Mouse (Mus musculus): ENCODE measurements around the gene Cacnb1.

The Cacnb1 gene

DNA sequence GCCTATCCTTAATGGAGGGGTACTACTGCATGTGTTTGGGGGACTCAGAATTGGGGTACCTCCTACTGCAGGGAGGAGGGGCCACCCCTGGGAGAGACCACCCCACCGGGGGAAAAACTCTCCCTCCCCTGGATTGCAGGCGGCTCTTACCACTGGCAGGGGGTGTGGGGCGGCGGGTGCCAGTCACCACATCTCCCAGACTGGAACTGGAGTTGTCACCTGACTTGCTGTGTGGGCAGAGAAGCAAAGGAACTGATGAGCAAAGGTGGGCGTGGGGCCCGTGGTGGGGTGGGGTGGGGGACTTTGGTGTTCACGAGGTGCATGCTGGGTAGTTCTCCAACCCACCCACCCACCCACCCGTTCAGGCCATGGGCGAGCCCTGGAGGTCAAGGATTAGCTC, 11.1 kb downstream of the Cacnb1 start:
- DNase-seq (ENCODE audit: low read depth, low spot score), result no peak

- no peak for DNase-seq (ENCODE audit: low read depth, low spot score)
These were observed 14.7 kb downstream of the Cacnb1 start for GRCm38 (mm10) chr11:98008087-98008486.

GRCm38 (mm10) chr11:98005686-98006085, 17.1 kb downstream of the Cacnb1 start:
- DNase-seq (ENCODE audit: low read depth, low spot score), result no peak

DNA sequence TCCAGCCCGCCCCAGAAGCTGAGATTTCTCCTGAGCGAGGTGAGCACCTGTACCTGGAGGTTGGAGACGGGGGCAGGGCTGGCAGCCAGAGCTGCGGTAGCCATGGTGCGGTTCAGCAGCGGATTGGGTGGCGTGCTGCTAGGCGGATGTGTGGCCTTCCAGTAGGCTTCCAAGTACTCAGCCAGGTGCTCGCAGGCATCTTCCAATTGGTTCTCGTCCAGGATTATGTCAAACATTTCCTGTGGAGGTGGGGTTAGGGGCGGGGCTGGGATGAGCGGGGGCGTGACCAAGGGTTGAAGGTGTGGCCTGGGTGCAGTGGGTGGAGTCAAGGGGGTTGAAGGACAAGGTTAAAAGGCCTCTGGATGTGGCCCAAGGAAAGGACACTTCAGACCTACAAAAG, 17.8 kb downstream of the Cacnb1 start:
- no peak for DNase-seq (ENCODE audit: low read depth, low spot score)

DNA sequence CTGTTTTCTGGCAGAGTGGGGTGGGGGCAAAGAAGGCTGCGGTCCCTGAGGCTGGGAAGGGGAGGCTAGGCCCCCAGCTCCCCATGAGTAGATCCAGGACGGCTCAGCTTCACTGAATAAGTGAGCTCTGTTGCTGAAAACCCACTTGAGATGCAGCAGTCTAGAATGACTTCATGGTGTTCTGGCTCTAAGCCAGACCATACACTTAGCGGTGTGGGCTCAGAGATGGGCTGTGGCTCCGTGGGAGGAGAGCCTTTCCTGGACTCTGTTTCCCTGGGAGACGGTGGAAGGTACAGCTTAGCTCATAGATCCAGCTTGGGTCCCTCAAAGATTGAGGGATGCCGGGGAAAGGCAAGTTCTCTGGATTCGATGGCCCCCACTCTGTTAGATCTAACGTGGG, 18.7 kb downstream of the Cacnb1 start:
- DNase-seq (ENCODE audit: low read depth, low spot score), result no peak

DNA sequence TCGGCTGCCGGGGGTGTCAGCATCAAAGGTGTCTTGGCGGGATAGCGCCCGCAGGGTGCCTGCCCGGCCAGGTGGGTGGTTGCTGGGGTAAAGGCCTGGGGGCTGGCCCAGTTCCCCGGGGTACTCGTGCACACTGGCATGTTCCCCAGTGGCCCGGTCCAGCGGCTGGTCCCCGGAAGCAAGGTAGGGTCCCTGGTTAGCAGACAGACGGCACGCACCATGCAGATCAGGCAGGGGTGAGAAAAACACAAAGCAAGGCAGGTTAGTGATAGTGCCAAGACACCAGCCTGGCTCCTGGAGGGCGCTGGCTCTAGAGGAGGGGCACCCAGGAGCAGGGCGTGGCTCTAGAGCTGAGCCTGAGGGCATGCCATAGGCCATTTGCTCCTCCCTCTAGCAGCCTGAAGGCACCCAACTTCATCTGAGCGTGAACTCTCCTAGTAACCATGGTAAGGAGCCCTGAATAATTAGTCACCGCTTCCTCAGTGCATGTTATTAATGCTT, 19.6 kb downstream of the Cacnb1 start:
- DNase-seq (ENCODE audit: low read depth, low spot score), result no peak

DNA sequence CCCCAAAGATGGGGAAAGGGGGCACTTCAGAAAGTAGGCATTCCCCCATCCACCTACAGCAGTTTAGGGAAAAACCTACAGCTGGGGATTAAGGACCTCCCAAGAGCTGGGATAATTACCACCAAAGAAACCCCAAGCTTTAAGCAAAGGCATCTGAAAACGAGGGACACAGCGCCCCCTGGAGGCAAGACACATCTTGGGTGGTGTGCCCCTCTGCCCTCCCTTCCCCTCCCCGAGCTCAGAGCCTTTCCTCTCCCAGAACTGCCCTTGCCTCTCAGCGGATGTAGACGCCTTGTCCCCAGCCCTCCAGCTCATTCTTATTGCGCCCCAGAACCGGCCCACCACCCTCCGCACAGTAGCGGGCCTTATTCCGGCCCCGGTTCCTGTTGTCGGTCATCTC, 20.2 kb downstream of the Cacnb1 start:
- peak; percentile 44 for DNase-seq (ENCODE audit: low read depth, low spot score)

DNA sequence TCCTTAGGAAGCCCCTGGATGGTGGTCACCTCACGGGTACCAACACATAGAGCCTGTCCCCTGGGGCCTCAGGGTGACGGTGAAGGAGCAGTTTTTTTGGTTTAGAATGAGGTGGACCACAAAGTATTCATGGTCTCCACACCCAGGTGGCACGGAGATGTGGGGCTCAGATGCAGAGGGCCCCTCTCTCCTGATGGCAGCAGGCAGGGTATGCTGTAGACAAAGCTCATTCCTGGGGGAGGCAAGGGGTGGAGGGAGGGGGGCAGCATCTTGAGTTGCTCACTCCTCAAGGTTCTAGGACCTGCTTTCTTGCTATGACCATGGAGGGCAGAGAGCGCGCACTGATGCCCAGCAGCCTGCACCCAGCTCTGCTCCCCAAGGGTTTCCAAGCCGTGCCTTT, 20.8 kb downstream of the Cacnb1 start:
- DNase-seq (ENCODE audit: low read depth, low spot score), result no peak

- no peak for DNase-seq (ENCODE audit: low read depth, low spot score)
These were observed 21.4 kb downstream of the Cacnb1 start for GRCm38 (mm10) chr11:98001351-98001824.

- no peak for DNase-seq (ENCODE audit: low read depth, low spot score)
These were observed 22.3 kb downstream of the Cacnb1 start for GRCm38 (mm10) chr11:98000378-98001140.

- no peak for DNase-seq (ENCODE audit: low read depth, low spot score)
These were observed 23.1 kb downstream of the Cacnb1 start for GRCm38 (mm10) chr11:97999748-98000147.

GRCm38 (mm10) chr11:97998898-97999608, 23.8 kb downstream of the Cacnb1 start:
- DNase-seq (ENCODE audit: low read depth, low spot score), result no peak

DNA sequence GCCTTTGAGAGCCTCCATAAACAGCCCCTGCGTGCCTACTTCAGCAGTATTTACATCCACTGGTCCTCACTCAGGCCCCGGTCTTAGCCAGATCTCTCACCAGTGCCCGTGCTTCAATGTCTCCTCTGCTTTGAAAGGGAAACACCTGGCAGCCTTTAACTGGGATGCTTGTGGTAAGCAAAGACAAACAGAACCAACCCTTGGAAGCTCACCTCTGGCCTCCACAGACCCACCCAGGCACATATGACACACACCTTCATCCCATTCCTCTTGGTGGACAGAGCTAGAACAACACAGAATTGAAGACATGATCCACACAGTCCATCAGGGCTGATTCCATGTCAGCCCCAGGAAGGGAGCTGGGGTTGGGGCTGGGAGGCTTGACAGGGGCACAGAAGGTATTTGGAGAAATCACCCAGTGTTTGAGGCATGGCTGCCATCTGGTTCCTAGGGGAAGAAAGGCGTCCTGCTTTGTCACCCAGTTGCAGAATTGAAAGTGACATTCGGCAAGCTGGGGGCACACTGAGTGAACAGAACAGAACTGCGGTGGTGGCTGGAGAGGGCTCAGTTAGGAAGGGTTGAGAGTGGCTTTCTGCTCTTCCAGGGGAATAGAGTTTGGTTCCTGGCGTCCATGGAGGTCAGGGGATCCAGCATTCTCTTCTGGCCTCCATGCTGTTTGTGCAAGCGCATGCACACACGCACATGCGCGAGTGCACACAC, 24.6 kb downstream of the Cacnb1 start:
- DNase-seq (ENCODE audit: low read depth, low spot score), result no peak

GRCm38 (mm10) chr11:97997387-97997960, 25.4 kb downstream of the Cacnb1 start:
- DNase-seq (ENCODE audit: low read depth, low spot score), result no peak

- DNase-seq (ENCODE audit: low read depth, low spot score), result no peak
These were observed 26.1 kb downstream of the Cacnb1 start for GRCm38 (mm10) chr11:97996691-97997090.

GRCm38 (mm10) chr11:97995564-97996288, 27.1 kb downstream of the Cacnb1 start, which contains the start of gene Arl5c:
Arl5c (minus strand) TSS chr11:97996181.
- no peak for DNase-seq (ENCODE audit: low read depth, low spot score)

- peak; percentile 50 for DNase-seq (ENCODE audit: low read depth, low spot score)
These were observed 28.2 kb downstream of the Cacnb1 start for GRCm38 (mm10) chr11:97994539-97995100.

- peak; percentile 73 for DNase-seq (ENCODE audit: low read depth, low spot score)
These were observed 34.2 kb downstream of the Cacnb1 start for GRCm38 (mm10) chr11:97988530-97989096.

DNA sequence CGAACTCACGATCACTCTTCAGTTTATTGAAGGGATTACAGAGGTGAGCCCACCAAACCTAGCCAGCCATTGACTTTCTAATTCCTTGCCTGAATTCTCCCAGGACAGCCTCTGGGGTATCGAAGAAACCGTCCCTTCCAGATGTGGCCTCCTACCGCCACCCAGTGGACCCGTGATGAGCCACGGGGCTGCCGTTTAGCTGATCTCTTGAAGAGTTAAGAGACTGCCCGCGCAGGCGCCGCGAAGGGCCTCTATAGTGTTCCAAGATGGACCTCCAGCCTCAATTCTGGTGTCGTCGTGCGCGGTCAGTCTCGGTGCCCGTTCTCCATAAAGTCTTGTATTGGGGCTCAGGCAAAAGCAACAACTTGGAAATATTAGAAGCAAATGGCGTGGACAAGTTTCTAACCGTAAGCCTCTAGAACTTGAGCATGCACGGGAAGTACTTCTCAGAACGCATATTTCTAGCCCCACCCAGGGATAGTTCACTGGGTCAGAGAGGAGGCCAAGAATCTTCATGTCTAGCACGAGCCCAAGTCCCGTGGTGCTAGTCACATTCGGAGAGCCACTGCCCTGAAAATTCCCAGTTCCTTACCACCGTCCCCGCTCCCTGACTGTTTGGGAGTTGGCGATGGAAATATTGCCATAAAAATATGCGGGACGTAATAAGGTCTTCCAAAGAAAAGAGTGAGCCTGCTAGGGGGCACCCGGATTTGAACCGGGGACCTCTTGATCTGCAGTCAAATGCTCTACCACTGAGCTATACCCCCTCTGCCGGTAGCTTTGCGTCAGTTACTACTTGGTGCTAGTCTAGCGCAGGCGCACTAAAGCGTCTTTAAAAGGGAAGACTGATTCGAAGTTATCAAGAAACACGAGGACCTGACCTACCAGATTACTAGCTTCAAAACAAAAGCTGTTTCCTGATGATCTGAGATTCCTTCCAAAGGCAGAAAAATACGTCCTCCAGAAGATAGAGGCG, 35.0 kb downstream of the Cacnb1 start:
- peak; percentile 76 for DNase-seq (ENCODE audit: low read depth, low spot score)
